21 mouse cellular contexts compared by ENCODE assay signal in the genomic region with DNA sequence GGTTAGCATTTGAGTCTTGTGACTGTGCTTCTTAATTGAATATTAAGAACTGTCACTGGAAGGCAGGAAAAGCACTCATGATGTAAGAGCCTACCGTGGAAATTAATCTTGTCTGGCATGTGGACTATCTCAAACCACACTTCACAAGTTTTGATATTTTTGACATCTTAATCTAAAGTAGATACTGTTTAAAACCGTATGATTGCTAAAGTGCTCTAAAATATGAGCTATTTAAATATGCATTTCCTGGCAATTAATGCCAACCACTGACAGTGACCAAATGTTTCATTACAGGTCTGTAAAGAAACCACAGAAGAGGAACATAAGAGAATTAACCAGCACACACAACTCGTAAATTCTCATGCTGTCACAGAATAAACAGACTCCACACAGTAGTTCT.
"Had no signal": no experiment of that assay in that cellular context is flagged by ENCODE, and none has a peak within 500 bp of the region (broad histone marks: within the 10 kb centered on the region; RNA-seq: fewer than 3 reads in every experiment).

No protein-coding gene starts in this region.

- H3K9ac ChIP-seq: limb, embryonic 13.5 days; liver, embryonic 12.5 days; liver, embryonic 15.5 days; midbrain, embryonic 15.5 days; neural tube, embryonic 12.5 days; neural tube, embryonic 15.5 days had no signal

- DNase-seq: kidney, adult 11 months; kidney, adult 9 months; kidney, postnatal 14 days; layer of hippocampus, adult 9-11 months; liver; lung, adult 18-20 months; right cerebral cortex, adult 18-20 months; right cerebral cortex, postnatal 14 days; right cerebral cortex, postnatal 4 days; thymus, postnatal 25 days had no signal

- H3K9me3 ChIP-seq: limb, embryonic 10.5 days; limb, embryonic 13.5 days; liver, embryonic 12.5 days; liver, embryonic 15.5 days; midbrain, embryonic 15.5 days; neural tube, embryonic 12.5 days; neural tube, embryonic 15.5 days had no signal

- H3K4me1 ChIP-seq: liver, embryonic 12.5 days; liver, embryonic 15.5 days; midbrain, embryonic 15.5 days; neural tube, embryonic 12.5 days; neural tube, embryonic 15.5 days had no signal

- H3K27me3 ChIP-seq: limb, embryonic 13.5 days; liver, embryonic 12.5 days; liver, embryonic 15.5 days; midbrain, embryonic 15.5 days; neural tube, embryonic 12.5 days; neural tube, embryonic 15.5 days had no signal

- H3K27ac ChIP-seq: layer of hippocampus, adult 2 months; limb, embryonic 10.5 days; limb, embryonic 13.5 days; liver, embryonic 12.5 days; liver, embryonic 15.5 days; macrophage; midbrain, embryonic 15.5 days; neural tube, embryonic 12.5 days; neural tube, embryonic 15.5 days; stomach, postnatal 0 days had no signal

- H3K36me3 ChIP-seq: limb, embryonic 10.5 days; limb, embryonic 13.5 days; liver, embryonic 12.5 days; liver, embryonic 15.5 days; midbrain, embryonic 15.5 days; neural tube, embryonic 12.5 days; neural tube, embryonic 15.5 days had no signal

- ATAC-seq: liver, embryonic 12.5 days; midbrain, embryonic 15.5 days had no signal

- H3K4me3 ChIP-seq: layer of hippocampus, adult 2 months; limb, embryonic 10.5 days; limb, embryonic 13.5 days; liver, embryonic 12.5 days; liver, embryonic 15.5 days; midbrain, embryonic 15.5 days; neural tube, embryonic 12.5 days; neural tube, embryonic 15.5 days had no signal

- H3K4me2 ChIP-seq: limb, embryonic 13.5 days; liver, embryonic 12.5 days; liver, embryonic 15.5 days; midbrain, embryonic 11.5 days; midbrain, embryonic 15.5 days; neural tube, embryonic 12.5 days; neural tube, embryonic 15.5 days had no signal
